ENCODE assay signal across 15 mouse cellular contexts in genomic region chr2:93237055-93237454, GRCm38 (mm10). TPM values are rescaled to one million over a fixed set of nuclear protein-coding genes. Genes with fewer than 3 reads are reported as not detected.
A peak's percentile ranks its signal among the peaks of the same experiment; 100 is the strongest.
DNase-seq lines count a peak whose midpoint lies in the region; ATAC-seq and TF ChIP-seq lines count a peak whose summit lies in the region.
"Had no signal": no experiment of that assay in that cellular context is flagged by ENCODE, and none has a peak within 500 bp of the region (broad histone marks: within the 10 kb centered on the region; RNA-seq: fewer than 3 reads in every experiment).

No protein-coding gene starts in this region.

- no peak for TF ChIP-seq CTCF in heart, adult 2 months (IDR thresholded peaks at IDR 0.05)

- H3K4me3 ChIP-seq in heart, embryonic 12.5 days, result no peak overlapping the region
- no peak overlapping the region for H3K4me3 ChIP-seq in heart, adult 2 months
- H3K4me3 ChIP-seq in neural tube, embryonic 15.5 days (replicated peaks), result no peak overlapping the region
- H3K4me3 ChIP-seq: embryonic facial prominence, embryonic 10.5 days; hindbrain, embryonic 13.5 days; liver, embryonic 13.5 days had no signal

- TF ChIP-seq POLR2A in heart, adult 2 months (IDR thresholded peaks at IDR 0.05; ENCODE audit: insufficient read depth, low read depth, low read length), result no peak

- no peaks in the 10 kb centered on the region for H3K27me3 ChIP-seq in heart, embryonic 12.5 days (replicated peaks)
- H3K27me3 ChIP-seq in heart, adult 2 months (ENCODE audit: control insufficient read depth, insufficient read depth, low read length), result no peaks in the 10 kb centered on the region
- no peaks in the 10 kb centered on the region for H3K27me3 ChIP-seq in neural tube, embryonic 15.5 days (replicated peaks)
- H3K27me3 ChIP-seq: hindbrain, embryonic 13.5 days; liver, embryonic 13.5 days had no signal

- intact Hi-C loops in heart, adult 2 months (cut with DNase I), result no loop called here

- no peaks in the 10 kb centered on the region for H3K79me2 ChIP-seq in heart, adult 2 months (replicated peaks; ENCODE audit: control insufficient read depth, insufficient read depth, low read length)

- ATAC-seq in heart, embryonic 12.5 days (ENCODE audit: insufficient number of reproducible peaks, low FRiP score), result no peak
- ATAC-seq in neural tube, embryonic 15.5 days (ENCODE audit: low FRiP score), result no peak
- ATAC-seq: CD4-positive, CD25-positive, alpha-beta regulatory T cell, adult 4 months; lung, postnatal 0 days had no signal

- 0 out of 2 replicates have a peak, but pooled peaks cover 3% of the 10 kb centered on the region for H3K36me3 ChIP-seq in heart, embryonic 12.5 days
- no peaks in the 10 kb centered on the region; the same call in 1 of the 2 replicates for H3K36me3 ChIP-seq in heart, adult 2 months (ENCODE audit: control insufficient read depth, insufficient read depth, low read length)
- no peaks in the 10 kb centered on the region for H3K36me3 ChIP-seq in neural tube, embryonic 15.5 days
- H3K36me3 ChIP-seq: embryonic facial prominence, embryonic 10.5 days; hindbrain, embryonic 13.5 days; liver, embryonic 13.5 days had no signal

- no peaks in the 10 kb centered on the region for H3K9me3 ChIP-seq in heart, embryonic 12.5 days (replicated peaks)
- H3K9me3 ChIP-seq in neural tube, embryonic 15.5 days (replicated peaks), result no peaks in the 10 kb centered on the region
- H3K9me3 ChIP-seq: embryonic facial prominence, embryonic 10.5 days; hindbrain, embryonic 13.5 days; liver, embryonic 13.5 days had no signal

- H3K4me1 ChIP-seq in heart, embryonic 12.5 days (replicated peaks), result peaks cover 50% of the 10 kb centered on the region
- H3K4me1 ChIP-seq in heart, adult 2 months (ENCODE audit: control insufficient read depth, insufficient read depth, low read length), result peaks cover 14% of the 10 kb centered on the region
- H3K4me1 ChIP-seq in neural tube, embryonic 15.5 days, result peaks cover 9% of the 10 kb centered on the region
- H3K4me1 ChIP-seq: liver, embryonic 13.5 days had no signal

- 0 out of 2 replicates have a peak overlapping the region, but pooled peaks have one; percentile 8 for H3K27ac ChIP-seq in heart, embryonic 12.5 days (ENCODE audit: poor library complexity, severe bottlenecking)
- no peak overlapping the region for H3K27ac ChIP-seq in heart, adult 2 months
- no peak overlapping the region for H3K27ac ChIP-seq in neural tube, embryonic 15.5 days (replicated peaks)
- H3K27ac ChIP-seq: embryonic facial prominence, embryonic 10.5 days; liver, embryonic 13.5 days had no signal

- DNase-seq in heart, adult 2 months, result no peak
- peak; percentile 51 for DNase-seq in gonadal fat pad, adult 2 months (ENCODE audit: low read depth)
- DNase-seq in kidney, adult 11 months, result peak; percentile 77
- DNase-seq in kidney, postnatal 14 days, result peak; percentile 70
- no peak for DNase-seq in spleen, postnatal 10 days (ENCODE audit: low spot score in 2 of 2)
- DNase-seq: cerebellum, postnatal 14 days; gastrocnemius, postnatal 36 days; liver, embryonic 13.5 days had no signal

- H3K9ac ChIP-seq in heart, embryonic 12.5 days, result no peak overlapping the region
- no peak overlapping the region for H3K9ac ChIP-seq in heart, adult 2 months (ENCODE audit: low read depth, low read length)
- H3K9ac ChIP-seq in neural tube, embryonic 15.5 days (replicated peaks), result no peak overlapping the region
- H3K9ac ChIP-seq: hindbrain, embryonic 13.5 days; liver, embryonic 13.5 days had no signal

- WGBS in heart, embryonic 12.5 days, result 67% methylated on average over 1 of the region's 1 CpGs
- 78% methylated on average over 1 of the region's 1 CpGs for WGBS in heart, adult 2 months
- WGBS in neural tube, embryonic 15.5 days, result 86% methylated on average over 1 of the region's 1 CpGs

- no peak overlapping the region for H3K4me2 ChIP-seq in heart, embryonic 12.5 days
- H3K4me2 ChIP-seq in neural tube, embryonic 15.5 days, result no peak overlapping the region
- H3K4me2 ChIP-seq: hindbrain, embryonic 13.5 days; liver, embryonic 13.5 days had no signal

- TF ChIP-seq EP300 in heart, adult 2 months (IDR thresholded peaks at IDR 0.05; ENCODE audit: insufficient read depth, low read depth, low read length), result no peak

RNA-seq across cellular contexts. Expression of gene Trp53i11, which starts 49.7 kb away (rescaled TPM):
- polyA plus RNA-seq in heart, embryonic 12.5 days (2016; fragmentation: Nextera tagmentation; extraction: Ambion mirVana), result 25.2 and 26.7 TPM in 2 replicates
- 10 to 100 TPM; 25.2 to 33.2 TPM for total RNA-seq in heart, adult 2 months (2021)
- polyA plus RNA-seq in heart, adult 2 months (2012; rRNA removed), result 34.4 and 42.7 TPM in 2 replicates
- 51.6 and 59.3 TPM in 2 replicates for polyA plus RNA-seq in gonadal fat pad, adult 2 months (2012; rRNA removed)
- polyA plus RNA-seq in neural tube, embryonic 15.5 days (2015; fragmentation: Nextera tagmentation; extraction: Ambion mirVana), result 55.6 and 67.3 TPM in 2 replicates
- total RNA-seq: MEL had no signal

Comparison
In these comparisons a context has a peak if more than half of its experiments do, and no peak if none do; other contexts are left out.
1. DNase-seq: peak in gonadal fat pad, adult 2 months (single experiment), kidney, adult 11 months (single experiment) and kidney, postnatal 14 days (single experiment); none in heart, adult 2 months (0 of 2) and spleen, postnatal 10 days (0 of 2).